Mouse (Mus musculus): ENCODE data around the gene Ddx21.
"Not testable (repeated sequence)": the region's sequence is repeated elsewhere in the genome, so short reads cannot be mapped to it uniquely, and the experiment has no call there.

Gene Ddx21

DNA sequence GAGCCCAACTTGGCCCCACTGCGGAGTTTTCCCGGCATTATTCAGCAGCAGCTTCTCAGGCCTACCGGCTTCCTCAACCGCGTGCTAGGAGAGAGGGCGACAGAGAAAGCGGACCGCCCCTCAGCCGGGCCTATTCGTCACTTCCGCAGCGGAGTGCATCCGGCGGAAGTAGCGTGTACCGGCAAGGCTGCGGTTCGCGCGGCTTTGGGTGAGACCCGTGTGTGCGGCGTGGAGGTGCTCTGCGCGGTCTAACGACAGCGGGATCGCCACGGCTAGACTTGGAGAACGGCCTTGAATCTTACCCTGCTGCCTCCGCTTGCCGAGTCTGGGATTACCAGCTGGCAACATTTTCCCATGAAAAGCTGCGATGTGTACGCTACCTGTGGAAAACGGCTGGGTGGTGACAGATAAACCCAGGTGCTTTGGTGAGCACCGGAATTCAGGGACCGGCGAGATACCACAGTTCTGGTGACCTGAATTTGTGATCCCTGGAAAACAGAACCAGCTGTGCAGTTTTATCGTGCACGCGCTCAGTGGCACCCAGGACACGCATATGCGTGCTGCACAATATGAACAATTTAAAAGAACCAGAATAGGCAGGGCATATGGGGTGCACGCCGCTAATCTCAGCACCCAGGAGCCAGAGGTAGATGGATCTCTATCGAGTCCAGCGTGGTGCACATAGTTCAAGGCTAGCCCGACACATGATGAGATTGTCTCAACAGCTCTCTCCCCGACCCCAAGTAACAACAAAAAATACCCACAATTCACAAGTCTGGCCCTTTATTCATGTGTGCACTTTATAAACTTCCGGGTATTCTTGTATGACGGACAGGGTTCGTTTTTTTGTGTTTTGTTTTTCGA lies at the start of gene Ddx21:
Ddx21 (minus strand) TSS at position 105 of the 864 bp plus-strand sequence.
- DNase-seq = peak; percentile 79

GRCm38 (mm10) chr10:62650881-62651810 lies 49.1 kb upstream of the Ddx21 start, which contains the start of gene Ddx50:
TSS of gene Ddx50 (minus strand) at chr10:62651218.
- DNase-seq = peak; percentile 99

DNA sequence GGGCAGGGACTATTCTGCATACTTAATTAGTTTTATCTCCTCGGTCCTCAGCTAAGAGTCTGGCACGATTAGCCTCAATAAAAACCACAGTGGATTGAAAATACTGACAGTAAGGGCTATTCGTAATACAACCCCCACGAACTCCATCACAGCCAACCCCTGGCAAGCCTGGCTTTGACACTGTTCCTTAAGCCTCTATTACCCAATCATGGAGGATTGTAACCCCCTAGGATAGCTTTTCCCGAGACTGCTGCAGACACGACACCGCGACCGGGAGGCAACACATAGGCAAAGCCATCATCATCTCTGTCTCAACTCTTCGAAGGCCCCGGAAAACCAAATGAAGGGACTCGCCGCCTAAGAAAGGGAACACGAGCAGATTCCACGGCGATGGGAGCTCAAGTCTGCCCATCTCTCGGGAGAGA lies 48.3 kb upstream of the Ddx21 start:
- no peak for DNase-seq

- no peak for DNase-seq
Observed at GRCm38 (mm10) chr10:62604161-62604560, 2.1 kb upstream of the Ddx21 start.

DNA sequence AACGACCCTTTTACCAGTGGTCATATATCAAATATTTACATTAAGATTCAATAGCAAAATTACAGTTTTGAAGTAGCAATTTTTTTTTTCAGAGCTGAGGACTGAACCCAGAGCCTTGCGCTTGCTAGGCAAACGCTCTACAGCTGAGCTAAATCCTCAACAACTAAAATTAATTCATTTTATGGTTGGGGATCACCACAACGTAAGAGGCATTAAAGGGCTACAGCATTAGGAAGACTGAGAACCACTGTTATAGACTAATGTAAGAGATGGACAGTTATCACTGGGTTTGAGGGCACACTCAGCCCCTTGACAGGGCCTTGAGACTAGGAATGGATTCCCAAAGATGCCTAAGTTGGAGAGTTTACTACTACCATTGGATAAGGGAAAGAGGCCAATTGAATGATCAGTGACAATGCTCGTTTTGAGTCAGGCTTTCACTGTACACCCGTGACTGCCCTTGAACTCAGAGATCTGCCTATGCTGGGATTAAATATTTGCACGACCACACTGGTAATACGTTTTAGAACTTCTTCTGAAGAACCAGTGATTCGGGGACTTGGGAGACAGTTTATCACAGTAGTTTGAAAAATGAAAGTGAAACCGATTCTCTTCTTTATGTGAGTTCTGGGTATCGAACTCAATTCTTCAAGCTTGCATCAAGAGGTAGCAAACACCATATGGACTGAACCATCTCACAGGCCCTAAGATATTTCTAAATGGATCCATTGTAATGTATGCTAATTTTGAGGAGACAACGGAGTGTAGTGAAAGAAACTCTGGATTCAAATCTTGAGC lies 1.4 kb upstream of the Ddx21 start:
- no peak for DNase-seq

DNA sequence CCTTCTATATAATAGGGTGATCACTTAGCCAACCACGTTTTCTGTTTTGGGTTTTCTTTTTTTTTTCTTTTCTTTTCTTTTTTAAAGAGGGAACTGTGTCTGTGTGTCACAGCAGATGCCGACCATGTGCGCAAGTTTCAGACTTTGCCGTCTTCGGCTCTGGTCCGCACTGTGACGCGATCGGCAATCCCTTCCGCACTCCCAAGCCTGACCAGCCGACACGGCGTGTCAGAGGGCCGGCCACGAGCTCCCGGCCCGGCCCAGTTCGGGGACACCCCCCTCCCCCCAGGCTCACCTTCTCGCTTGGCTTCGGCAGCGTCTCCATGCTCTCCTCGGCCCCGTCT lies 276 bp downstream of the Ddx21 start:
- no peak for DNase-seq

DNA sequence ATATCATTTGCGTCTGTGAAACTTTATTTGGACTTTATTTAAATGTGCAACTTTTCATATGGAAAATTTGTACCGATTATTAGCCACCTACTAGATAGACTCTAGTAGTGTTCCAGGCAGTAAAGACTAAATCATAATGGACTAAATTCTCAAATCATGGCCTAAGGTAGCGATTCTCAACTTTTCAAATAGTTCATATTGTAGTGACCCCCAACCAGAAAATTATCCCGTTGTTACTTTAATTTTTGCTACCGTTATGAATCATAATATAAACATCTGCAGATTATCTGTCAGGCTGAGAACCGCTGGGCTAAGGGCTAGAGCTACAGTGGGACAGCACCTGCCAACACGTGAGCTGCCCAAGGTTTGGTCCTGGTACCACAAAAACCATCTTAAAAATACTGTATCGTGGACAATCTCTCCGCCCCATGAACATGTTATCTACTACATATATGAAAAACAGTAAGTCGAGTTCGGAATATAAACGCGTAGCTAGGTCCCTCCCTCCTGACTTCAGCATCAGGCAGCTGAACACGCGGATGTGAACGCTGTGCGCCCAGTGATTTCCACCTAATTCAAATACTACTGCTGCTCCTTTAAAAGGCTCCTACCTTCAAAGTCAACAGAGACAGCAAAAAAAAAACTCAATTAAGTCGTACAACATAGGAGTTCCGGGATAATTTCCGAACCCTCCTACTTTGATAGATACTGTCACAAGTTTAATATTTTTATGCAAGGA lies 859 bp downstream of the Ddx21 start:
- DNase-seq = no peak

- no peak for DNase-seq
Observed at GRCm38 (mm10) chr10:62600056-62600455, 2.0 kb downstream of the Ddx21 start.

DNA sequence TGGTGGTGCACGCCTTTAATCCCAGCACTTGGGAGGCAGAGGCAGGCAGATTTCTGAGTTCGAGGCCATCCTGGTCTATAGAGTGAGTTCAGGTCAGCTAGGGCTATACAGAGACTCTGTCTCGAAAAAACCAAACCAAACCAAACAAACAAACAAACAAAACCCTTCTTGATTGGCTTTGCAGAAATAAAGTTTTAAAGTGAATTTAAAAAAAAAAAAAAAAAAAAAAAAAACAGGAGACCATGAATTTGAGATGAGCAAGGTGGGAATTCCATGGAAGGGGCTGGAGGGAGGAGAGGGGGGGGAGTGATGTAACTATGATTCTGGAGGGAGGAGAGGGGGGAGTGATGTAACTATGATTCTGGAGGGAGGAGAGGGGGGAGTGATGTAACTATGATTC lies 2.8 kb downstream of the Ddx21 start:
- DNase-seq = not testable (repeated sequence)

- no peak for DNase-seq
Observed at GRCm38 (mm10) chr10:62592496-62592895, 9.6 kb downstream of the Ddx21 start.

- DNase-seq = peak; percentile 78
Observed at GRCm38 (mm10) chr10:62590200-62590599, 11.9 kb downstream of the Ddx21 start.

- DNase-seq = no peak
Observed at GRCm38 (mm10) chr10:62588616-62589015, 13.5 kb downstream of the Ddx21 start.

- DNase-seq = no peak
Observed at GRCm38 (mm10) chr10:62583245-62583644, 18.8 kb downstream of the Ddx21 start.

- DNase-seq = no peak
Observed at GRCm38 (mm10) chr10:62582701-62583100, 19.4 kb downstream of the Ddx21 start.

DNA sequence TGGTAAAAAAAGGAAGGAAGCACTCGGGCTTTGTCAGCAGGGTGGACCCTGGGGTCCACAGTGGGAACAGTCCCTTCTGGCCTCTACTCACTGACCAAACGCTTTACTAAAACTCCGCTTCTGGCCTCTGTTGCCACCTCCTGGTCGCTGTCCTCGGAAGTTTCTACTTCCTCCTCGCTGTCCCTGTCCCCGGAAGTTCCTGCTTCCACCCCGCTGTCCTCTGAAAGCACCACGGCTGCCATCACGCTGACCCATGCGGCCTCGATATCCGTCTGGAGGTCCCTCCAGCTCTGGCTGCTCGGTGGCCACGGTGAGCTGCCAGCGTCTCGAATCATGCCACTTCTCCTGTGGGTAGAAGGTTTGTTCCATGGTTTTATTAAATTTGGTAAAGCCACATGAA lies 19.8 kb downstream of the Ddx21 start:
- DNase-seq = no peak

DNA sequence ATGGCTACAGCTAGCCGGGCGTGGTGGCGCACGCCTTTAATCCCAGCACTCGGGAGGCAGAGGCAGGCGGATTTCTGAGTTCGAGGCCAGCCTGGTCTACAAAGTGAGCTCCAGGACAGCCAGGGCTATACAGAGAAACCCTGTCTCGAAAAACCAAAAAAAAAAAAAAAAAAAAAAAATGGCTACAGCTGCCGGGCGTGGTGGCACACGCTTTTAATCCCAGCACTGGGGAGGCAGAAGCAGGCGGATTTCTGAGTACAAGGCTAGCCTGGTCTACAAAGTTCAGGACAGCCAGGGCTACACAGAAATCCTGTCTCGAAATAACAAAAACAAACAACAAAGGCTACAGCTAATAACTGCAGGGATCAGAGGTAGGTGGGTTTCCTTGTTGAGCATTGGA lies 23.0 kb downstream of the Ddx21 start:
- DNase-seq = not testable (repeated sequence)

- DNase-seq = peak; percentile 98
Observed at GRCm38 (mm10) chr10:62578338-62579100, 23.6 kb downstream of the Ddx21 start, which contains the start of gene Kif1bp. TSS of gene Kif1bp (minus strand) at chr10:62578457.

DNA sequence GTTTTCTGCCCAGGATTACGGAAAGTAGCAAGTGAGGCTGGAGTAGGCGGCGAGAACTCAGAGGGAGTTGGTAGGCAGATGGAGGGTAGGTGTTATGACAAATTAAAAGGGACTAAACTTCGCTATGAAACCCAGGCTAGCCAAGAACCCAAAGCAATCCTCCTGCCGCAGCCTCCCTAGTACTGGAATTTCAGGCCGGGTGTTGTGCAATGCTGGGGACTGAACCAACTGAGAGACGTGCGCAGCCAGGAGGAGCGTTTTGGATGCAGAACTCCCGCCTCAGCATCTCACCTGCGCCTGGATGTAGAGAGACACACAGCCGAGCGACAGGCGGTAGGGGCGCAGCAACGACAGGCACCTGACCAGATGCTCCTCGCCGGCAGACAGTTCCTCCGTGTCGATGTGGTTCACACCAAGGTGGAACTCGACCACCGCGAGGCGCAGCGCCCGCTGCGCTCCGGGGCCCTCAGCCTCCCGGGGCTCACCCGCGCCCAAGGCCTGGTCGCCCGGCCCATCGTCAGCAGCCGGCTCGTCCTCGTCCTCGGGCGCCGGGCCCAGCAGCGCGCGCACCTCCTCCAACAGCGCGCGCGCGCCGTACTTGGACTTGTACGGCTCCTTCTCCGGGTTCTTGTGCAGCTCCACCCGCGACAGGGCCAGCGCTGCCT lies 24.3 kb downstream of the Ddx21 start:
- DNase-seq = no peak

- no peak for DNase-seq
Observed at GRCm38 (mm10) chr10:62575001-62575400, 27.1 kb downstream of the Ddx21 start.

DNA sequence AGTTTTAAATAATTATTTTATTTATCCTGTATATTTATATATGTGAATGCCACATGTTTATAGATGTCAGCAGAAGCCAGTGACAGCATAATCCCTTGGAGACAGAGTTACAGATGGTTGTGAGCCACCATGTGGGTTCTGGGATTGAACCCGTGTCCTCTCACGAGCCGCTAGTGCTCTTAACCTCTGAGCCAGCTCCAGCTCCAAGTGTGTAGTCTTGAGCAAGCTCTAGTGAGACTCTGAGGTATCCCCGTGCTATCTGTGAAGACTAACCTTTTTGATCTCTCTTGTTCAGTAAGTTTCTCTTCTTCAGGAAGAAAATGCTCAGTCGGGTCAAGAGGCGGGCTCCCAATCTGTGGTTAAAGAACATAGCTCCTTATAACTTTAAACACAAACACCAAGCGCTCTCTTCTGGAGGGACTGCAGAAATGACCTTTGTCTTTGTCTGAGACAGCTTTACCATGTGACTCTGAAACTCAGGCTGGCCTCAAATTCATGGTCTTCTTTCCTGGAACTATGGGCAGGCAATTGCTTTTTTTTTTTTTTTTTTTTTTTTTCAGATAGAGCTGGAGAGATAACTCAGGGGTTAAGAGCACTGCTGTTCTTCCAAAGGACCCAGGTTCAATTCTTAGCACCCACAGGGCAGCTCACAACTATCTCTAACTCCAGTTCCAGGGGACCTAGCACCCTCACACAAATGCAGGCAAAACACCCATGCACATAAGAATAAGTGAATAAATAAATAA lies 31.8 kb downstream of the Ddx21 start:
- DNase-seq = peak; percentile 23

All from kidney, adult 11 months (tissue).